In genomic region chr5:83385021-83385420, GRCm38 (mm10) we compare ENCODE assay signal across 26 mouse cellular contexts. TPM values are rescaled to one million over a fixed set of nuclear protein-coding genes. Genes with fewer than 3 reads are reported as not detected.
DNase-seq lines count a peak whose midpoint lies in the region; ATAC-seq lines count a peak whose summit lies in the region.
"Had no signal": no experiment of that assay in that cellular context is flagged by ENCODE, and none has a peak within 500 bp of the region (broad histone marks: within the 10 kb centered on the region; RNA-seq: fewer than 3 reads in every experiment).

No protein-coding gene starts in this region.

- no peaks in the 10 kb centered on the region for H3K27me3 ChIP-seq in heart, embryonic 11.5 days (ENCODE audit: control insufficient read depth, insufficient read depth, low read length)
- H3K27me3 ChIP-seq: embryonic facial prominence, embryonic 13.5 days; embryonic facial prominence, embryonic 15.5 days; forebrain, embryonic 12.5 days had no signal

- ATAC-seq in heart, embryonic 11.5 days (replicated peaks; ENCODE audit: insufficient number of reproducible peaks, low FRiP score, low TSS enrichment), result no peak; the same call in 1 of the 2 replicates
- ATAC-seq: forebrain, embryonic 14.5 days had no signal

- H3K4me2 ChIP-seq in heart, embryonic 11.5 days, result no peak overlapping the region
- H3K4me2 ChIP-seq: embryonic facial prominence, embryonic 13.5 days; embryonic facial prominence, embryonic 15.5 days; forebrain, embryonic 12.5 days had no signal

- H3K4me3 ChIP-seq in heart, embryonic 11.5 days (ENCODE audit: low read depth, low read length), result no peak overlapping the region
- H3K4me3 ChIP-seq: embryonic facial prominence, embryonic 13.5 days; embryonic facial prominence, embryonic 15.5 days; erythroblast, embryonic 14.5 days; forebrain, embryonic 10.5 days; forebrain, embryonic 12.5 days had no signal

- H3K36me3 ChIP-seq in heart, embryonic 11.5 days (ENCODE audit: control insufficient read depth, insufficient read depth, low read length), result no peaks in the 10 kb centered on the region
- H3K36me3 ChIP-seq: embryonic facial prominence, embryonic 13.5 days; embryonic facial prominence, embryonic 15.5 days; forebrain, embryonic 10.5 days; forebrain, embryonic 12.5 days had no signal

- H3K4me1 ChIP-seq in heart, embryonic 11.5 days (ENCODE audit: control insufficient read depth, insufficient read depth, low read length), result no peaks in the 10 kb centered on the region
- H3K4me1 ChIP-seq: embryonic facial prominence, embryonic 13.5 days; embryonic facial prominence, embryonic 15.5 days; forebrain, embryonic 10.5 days; forebrain, embryonic 12.5 days had no signal

- 53% methylated on average over 2 of the region's 2 CpGs for WGBS in heart, embryonic 11.5 days (ENCODE audit: insufficient replicate concordance)

- H3K27ac ChIP-seq in heart, embryonic 11.5 days (ENCODE audit: low read depth, low read length), result no peak overlapping the region
- H3K27ac ChIP-seq: embryonic facial prominence, embryonic 13.5 days; embryonic facial prominence, embryonic 15.5 days; forebrain, embryonic 10.5 days; forebrain, embryonic 12.5 days had no signal

- no peaks in the 10 kb centered on the region for H3K9me3 ChIP-seq in heart, embryonic 11.5 days (replicated peaks; ENCODE audit: control insufficient read depth, low read length)
- H3K9me3 ChIP-seq: embryonic facial prominence, embryonic 13.5 days; embryonic facial prominence, embryonic 15.5 days; forebrain, embryonic 10.5 days; forebrain, embryonic 12.5 days had no signal

- intact Hi-C loops in heart, postnatal 14 days (cut with DNase I), result no loop called here
- intact Hi-C loops in heart, postnatal 10 days (cut with DNase I), result no loop called here

- H3K9ac ChIP-seq in heart, embryonic 11.5 days (ENCODE audit: low read depth, low read length), result no peak overlapping the region
- H3K9ac ChIP-seq: embryonic facial prominence, embryonic 13.5 days; embryonic facial prominence, embryonic 15.5 days; forebrain, embryonic 12.5 days had no signal

- peak; percentile 25 to 61 for DNase-seq in heart, adult 18-20 months
- peak; percentile 24 for DNase-seq in heart, adult 8-10 months (ENCODE audit: low spot score)
- DNase-seq in heart, postnatal 14 days, result no peak
- DNase-seq in heart, postnatal 10 days, result peak; percentile 28 to 33
- DNase-seq in heart, postnatal 4 days, result no peak
- DNase-seq: adrenal gland, adult 2 months; adrenal gland, postnatal 10 days; adrenal gland, postnatal 25 days; cerebellum, adult 11 months; cerebellum, adult 18-20 months; cerebellum, adult 8-10 months; cerebellum, adult 9-11 months; cerebellum, postnatal 14 days; cerebellum, postnatal 36 days; embryo, embryonic 11 days had no signal

RNA-seq across cellular contexts. Expression of gene Tecrl, which starts 30.0 kb away (rescaled TPM):
- total RNA-seq in heart, adult 18-20 months (2021), result 10 to 100 TPM; 73.0 to 95.1 TPM
- polyA plus RNA-seq in heart, embryonic 11.5 days (2014; fragmentation: Nextera tagmentation; extraction: Ambion mirVana), result 36.9 and 38.5 TPM in 2 replicates
- total RNA-seq in heart, adult 8-10 months (2022), result 10 to 100 TPM; 77.0 to 91.4 (median 85.0) TPM
- total RNA-seq in heart, postnatal 14 days (2021), result 10 to 100 TPM; 88.5 to 91.5 TPM
- 10 to 100 TPM; 55.7 to 58.2 TPM for total RNA-seq in heart, postnatal 10 days (2021)
- 10 to 100 TPM; 34.0 to 38.5 TPM for total RNA-seq in heart, postnatal 4 days (2021)
- total RNA-seq: adrenal gland, adult 2 months; adrenal gland, postnatal 25 days; common myeloid progenitor, adult 5-6 weeks; ES-E14; MEL had no signal
- polyA plus RNA-seq: adrenal gland, adult 2 months; C2C12; erythroblast, embryonic 14.5 days had no signal

Comparison
In these comparisons a context has a peak if more than half of its experiments do, and no peak if none do; other contexts are left out.
1. DNase-seq: peak in heart, adult 18-20 months (2 of 2), heart, adult 8-10 months (single experiment) and heart, postnatal 10 days (2 of 2); none in heart, postnatal 14 days (0 of 2) and heart, postnatal 4 days (single experiment).